In genomic region chr15:32263651-32264050, GRCm38 (mm10) we compare ENCODE assay signal across 23 mouse cellular contexts. TPM values are rescaled to one million over a fixed set of nuclear protein-coding genes. Genes with fewer than 3 reads are reported as not detected.
A peak's percentile ranks its signal among the peaks of the same experiment; 100 is the strongest.
DNase-seq lines count a peak whose midpoint lies in the region; ATAC-seq and TF ChIP-seq lines count a peak whose summit lies in the region.
"Had no signal": no experiment of that assay in that cellular context is flagged by ENCODE, and none has a peak within 500 bp of the region (broad histone marks: within the 10 kb centered on the region; RNA-seq: fewer than 3 reads in every experiment).

No protein-coding gene starts in this region.

- H3K36me3 ChIP-seq in heart, embryonic 13.5 days = no peaks in the 10 kb centered on the region
- H3K36me3 ChIP-seq in heart, adult 2 months (ENCODE audit: control insufficient read depth, insufficient read depth, low read length) = no peaks in the 10 kb centered on the region
- peaks cover 5% of the 10 kb centered on the region; the same call in 1 of the 2 replicates for H3K36me3 ChIP-seq in intestine, embryonic 14.5 days (ENCODE audit: control insufficient read depth, insufficient read depth, low read length)
- H3K36me3 ChIP-seq in intestine, embryonic 15.5 days = no peaks in the 10 kb centered on the region
- 0 out of 2 replicates have a peak, but pooled peaks cover 3% of the 10 kb centered on the region for H3K36me3 ChIP-seq in kidney, embryonic 16.5 days (ENCODE audit: insufficient read depth, low read length)
- H3K36me3 ChIP-seq: hindbrain, embryonic 12.5 days had no signal

- no peak for TF ChIP-seq POLR2A in heart, adult 2 months (IDR thresholded peaks at IDR 0.05; ENCODE audit: insufficient read depth, low read depth, low read length)

- in situ Hi-C loops in Patski (cut with MboI; ENCODE audit: low pct_unique_long_range_greater_than_20kb) = loop anchor here (10.0 kb wide), 1 partner anchor 919 kb away; no protein-coding TSS in a partner anchor

- POLR2A ChIA-PET in Patski (lab: Charles Lee) = no interaction called here

- TF ChIP-seq EP300 in heart, adult 2 months (IDR thresholded peaks at IDR 0.05; ENCODE audit: insufficient read depth, low read depth, low read length) = no peak

- TF ChIP-seq CTCF in heart, adult 2 months (IDR thresholded peaks at IDR 0.05) = no peak
- no peak for TF ChIP-seq CTCF in Patski (IDR thresholded peaks at IDR 0.05)

- no peak overlapping the region for H3K4me3 ChIP-seq in heart, embryonic 13.5 days
- H3K4me3 ChIP-seq in heart, adult 2 months = no peak overlapping the region
- H3K4me3 ChIP-seq in intestine, embryonic 14.5 days (ENCODE audit: low read depth, low read length) = no peak overlapping the region
- no peak overlapping the region for H3K4me3 ChIP-seq in intestine, embryonic 15.5 days (replicated peaks)
- no peak overlapping the region for H3K4me3 ChIP-seq in kidney, embryonic 16.5 days (ENCODE audit: low read length)
- H3K4me3 ChIP-seq: embryonic facial prominence, embryonic 10.5 days; forebrain, embryonic 13.5 days; gastrocnemius, adult 2 months; hindbrain, embryonic 12.5 days had no signal

- H3K27me3 ChIP-seq in heart, embryonic 13.5 days (replicated peaks) = no peaks in the 10 kb centered on the region
- H3K27me3 ChIP-seq in heart, adult 2 months (ENCODE audit: control insufficient read depth, insufficient read depth, low read length) = no peaks in the 10 kb centered on the region
- no peaks in the 10 kb centered on the region for H3K27me3 ChIP-seq in intestine, embryonic 14.5 days (replicated peaks; ENCODE audit: control insufficient read depth, insufficient read depth, low read length)
- no peaks in the 10 kb centered on the region for H3K27me3 ChIP-seq in intestine, embryonic 15.5 days (replicated peaks)
- H3K27me3 ChIP-seq in kidney, embryonic 16.5 days (ENCODE audit: insufficient read depth, low read length) = no peaks in the 10 kb centered on the region
- no peaks in the 10 kb centered on the region for H3K27me3 ChIP-seq in Patski
- H3K27me3 ChIP-seq: forebrain, embryonic 13.5 days; hindbrain, embryonic 12.5 days had no signal

- no peak overlapping the region for H3K4me2 ChIP-seq in heart, embryonic 13.5 days
- no peak overlapping the region for H3K4me2 ChIP-seq in intestine, embryonic 14.5 days (ENCODE audit: low read length)
- no peak overlapping the region for H3K4me2 ChIP-seq in intestine, embryonic 15.5 days (replicated peaks)
- no peak overlapping the region for H3K4me2 ChIP-seq in kidney, embryonic 16.5 days (replicated peaks; ENCODE audit: low read depth, low read length)
- H3K4me2 ChIP-seq: forebrain, embryonic 13.5 days; hindbrain, embryonic 12.5 days had no signal

- intact Hi-C loops in heart, adult 2 months (cut with DNase I) = no loop called here

- no peak overlapping the region for H3K9ac ChIP-seq in heart, embryonic 13.5 days
- no peak overlapping the region for H3K9ac ChIP-seq in heart, adult 2 months (ENCODE audit: low read depth, low read length)
- H3K9ac ChIP-seq in intestine, embryonic 14.5 days (ENCODE audit: low read length) = no peak overlapping the region
- no peak overlapping the region for H3K9ac ChIP-seq in intestine, embryonic 15.5 days
- no peak overlapping the region for H3K9ac ChIP-seq in kidney, embryonic 16.5 days (replicated peaks; ENCODE audit: low read length)
- H3K9ac ChIP-seq: forebrain, embryonic 13.5 days; forebrain, postnatal 0 days; hindbrain, embryonic 12.5 days had no signal

- ATAC-seq in heart, embryonic 13.5 days (ENCODE audit: extremely low read depth, insufficient number of reproducible peaks, low FRiP score, low TSS enrichment) = no peak
- ATAC-seq in intestine, embryonic 14.5 days (replicated peaks; ENCODE audit: low FRiP score, low TSS enrichment, low read depth) = no peak
- ATAC-seq in intestine, embryonic 15.5 days = no peak
- peak; percentile 49 for ATAC-seq in kidney, embryonic 16.5 days (ENCODE audit: low FRiP score, low TSS enrichment)
- peak; percentile 92 for ATAC-seq in Patski
- ATAC-seq: forebrain, embryonic 13.5 days; forebrain, postnatal 0 days; hindbrain, embryonic 16.5 days; inflammation-experienced regulatory T-cells, adult 6 months had no signal

- no peak for DNase-seq in heart, adult 2 months
- DNase-seq in intestine, embryonic 14.5 days (ENCODE audit: low spot score) = no peak
- DNase-seq in kidney, postnatal 36 days = no peak
- no peak for DNase-seq in Patski (ENCODE audit: low read depth, low spot score)
- DNase-seq in layer of hippocampus, adult 11-12 months (ENCODE audit: low spot score) = no peak
- DNase-seq: adrenal gland, adult 8-10 months; adrenal gland, postnatal 36 days; cerebellum, adult 2 months; cerebellum, postnatal 10 days; forebrain, postnatal 0 days; gastrocnemius, adult 2 months; gastrocnemius, postnatal 25 days; heart, postnatal 4 days had no signal

- no peaks in the 10 kb centered on the region for H3K79me2 ChIP-seq in heart, adult 2 months (replicated peaks; ENCODE audit: control insufficient read depth, insufficient read depth, low read length)

- peaks cover 66% of the 10 kb centered on the region for H3K4me1 ChIP-seq in heart, embryonic 13.5 days
- peaks cover 10% of the 10 kb centered on the region for H3K4me1 ChIP-seq in heart, adult 2 months (ENCODE audit: control insufficient read depth, insufficient read depth, low read length)
- H3K4me1 ChIP-seq in intestine, embryonic 14.5 days (replicated peaks; ENCODE audit: control insufficient read depth, insufficient read depth, low read length) = peaks cover 42% of the 10 kb centered on the region
- H3K4me1 ChIP-seq in intestine, embryonic 15.5 days (replicated peaks) = peaks cover 21% of the 10 kb centered on the region
- peaks cover 46% of the 10 kb centered on the region for H3K4me1 ChIP-seq in kidney, embryonic 16.5 days (ENCODE audit: insufficient read depth, low read length)

- CTCF ChIA-PET in Patski (lab: Charles Lee) = interaction anchor here (1.5 to 2.2 kb wide), 2 partner anchors 13 to 16 kb away, joined by 4 to 8 read pairs; no protein-coding TSS in a partner anchor

- peak overlapping the region; percentile 2; the same call in 1 of the 2 replicates for H3K27ac ChIP-seq in heart, embryonic 13.5 days (replicated peaks)
- H3K27ac ChIP-seq in heart, adult 2 months = no peak overlapping the region
- H3K27ac ChIP-seq in intestine, embryonic 14.5 days (ENCODE audit: low read depth) = 0 out of 2 replicates have a peak overlapping the region, but pooled peaks have one; percentile 16
- H3K27ac ChIP-seq in intestine, embryonic 15.5 days = no peak overlapping the region
- H3K27ac ChIP-seq in kidney, embryonic 16.5 days (ENCODE audit: low read length) = peak overlapping the region; percentile 80; the same call in 1 of the 2 replicates
- H3K27ac ChIP-seq: embryonic facial prominence, embryonic 10.5 days; forebrain, embryonic 13.5 days; gastrocnemius, adult 2 months; hindbrain, embryonic 12.5 days had no signal

- 28% methylated on average over 3 of the region's 3 CpGs for WGBS in heart, embryonic 13.5 days
- 69% methylated on average over 3 of the region's 3 CpGs for WGBS in heart, adult 2 months
- 66% methylated on average over 3 of the region's 3 CpGs for WGBS in intestine, embryonic 14.5 days
- 65% methylated on average over 3 of the region's 3 CpGs for WGBS in intestine, embryonic 15.5 days
- WGBS in kidney, embryonic 16.5 days = 24% methylated on average over 3 of the region's 3 CpGs

- no peaks in the 10 kb centered on the region for H3K9me3 ChIP-seq in heart, embryonic 13.5 days
- H3K9me3 ChIP-seq in intestine, embryonic 14.5 days (ENCODE audit: control insufficient read depth, low read length) = no peaks in the 10 kb centered on the region
- H3K9me3 ChIP-seq in intestine, embryonic 15.5 days = no peaks in the 10 kb centered on the region
- no peaks in the 10 kb centered on the region for H3K9me3 ChIP-seq in kidney, embryonic 16.5 days (ENCODE audit: low read length)
- H3K9me3 ChIP-seq: embryonic facial prominence, embryonic 10.5 days; forebrain, embryonic 13.5 days; hindbrain, embryonic 12.5 days had no signal

RNA-seq across cellular contexts. Expression of gene Sema5a, which starts 19.0 kb away (rescaled TPM):
- polyA plus RNA-seq in heart, embryonic 13.5 days (2015; fragmentation: Nextera tagmentation; extraction: Ambion mirVana) = 5.4 and 6.3 TPM in 2 replicates
- 10 to 100 TPM in 1 of 2 experiments, 1 to 10 TPM in 1; 7.9 to 10.6 TPM for total RNA-seq in heart, adult 2 months (2021)
- polyA plus RNA-seq in heart, adult 2 months (2012; rRNA removed) = 1.8 and 2.6 TPM in 2 replicates
- 24.8 and 24.9 TPM in 2 replicates for polyA plus RNA-seq in intestine, embryonic 14.5 days (2014; fragmentation: Nextera tagmentation; extraction: Ambion mirVana)
- 15.8 and 16.0 TPM in 2 replicates for polyA plus RNA-seq in intestine, embryonic 15.5 days (2015; fragmentation: Nextera tagmentation; extraction: Ambion mirVana)
- 26.0 and 31.4 TPM in 2 replicates for polyA plus RNA-seq in kidney, embryonic 16.5 days (2015; fragmentation: Nextera tagmentation; extraction: Ambion mirVana)
- 69.9 TPM for polyA plus RNA-seq in Patski (2021)
- total RNA-seq: granulocyte monocyte progenitor cell, adult 5-6 weeks; MEL had no signal
- polyA plus RNA-seq: inflammation-experienced regulatory T-cells, adult 6 months had no signal

Comparison
In these comparisons a context has a peak if more than half of its experiments do, and no peak if none do; other contexts are left out.
1. H3K27ac ChIP-seq: peak in heart, embryonic 13.5 days (single experiment), intestine, embryonic 14.5 days (single experiment) and kidney, embryonic 16.5 days (single experiment); none in heart, adult 2 months (single experiment) and intestine, embryonic 15.5 days (single experiment).
2. ATAC-seq: peak in kidney, embryonic 16.5 days (single experiment) and Patski (single experiment); none in heart, embryonic 13.5 days (single experiment), intestine, embryonic 14.5 days (single experiment) and intestine, embryonic 15.5 days (single experiment).